Mouse (Mus musculus): ENCODE data around the gene Cfap69.

- TF ChIP-seq POLR2A (IDR thresholded peaks at IDR 0.05; ENCODE audit: insufficient read depth, low read length) (no peak), CTCF (IDR thresholded peaks at IDR 0.05; ENCODE audit: low read depth, low read length) (no peak)
Observed at GRCm38 (mm10) chr5:5693956-5694653, 30.1 kb upstream of the Cfap69 start, which contains the start of gene Steap2.
